Mouse (Mus musculus): Measurements from ENCODE around the gene Pacsin1.

The Pacsin1 gene

DNA sequence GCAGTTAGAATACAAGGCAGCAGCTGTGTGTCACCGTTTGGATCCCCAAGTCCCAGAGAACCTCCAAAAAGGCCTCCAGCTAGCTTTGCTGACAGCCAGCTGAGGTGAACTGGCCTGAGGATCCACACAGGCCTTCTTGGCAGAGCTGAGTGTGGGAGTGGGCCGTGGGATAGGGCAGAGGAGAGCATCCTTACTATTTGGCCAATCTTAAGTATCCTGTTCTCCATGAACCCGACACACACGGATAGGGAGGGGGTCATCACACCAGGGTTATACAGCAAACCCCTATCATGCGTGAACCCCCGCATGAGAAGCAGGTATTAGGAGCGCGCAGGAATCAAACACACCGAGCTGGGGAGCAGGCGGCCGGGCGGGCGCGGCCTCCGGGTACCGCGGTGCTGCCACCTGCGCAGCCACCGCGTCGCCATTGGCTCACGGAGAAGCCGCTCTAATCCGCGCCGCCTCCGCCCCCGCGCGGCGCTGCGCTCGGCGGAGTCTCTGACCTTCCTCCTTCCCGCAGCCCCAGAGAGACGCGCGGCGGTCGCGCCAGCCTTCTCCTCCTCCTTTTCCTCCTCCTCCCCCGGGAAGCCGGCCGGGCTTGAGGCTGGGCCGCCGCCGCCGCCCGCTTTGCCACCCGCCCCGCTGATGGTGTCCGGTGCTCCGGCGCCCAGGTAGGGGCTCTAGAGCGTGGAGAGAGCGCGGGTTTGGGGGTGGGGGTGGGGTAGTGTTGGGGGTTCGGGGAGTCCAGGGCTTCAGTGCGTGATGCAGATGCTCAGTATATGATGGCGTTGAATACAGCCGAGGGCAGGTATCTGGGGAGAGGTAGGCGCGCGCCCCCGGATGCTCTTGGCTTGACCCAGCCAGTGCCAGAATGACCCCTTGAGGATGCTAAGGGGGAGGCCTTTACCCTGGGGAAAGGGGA is at the start of gene Pacsin1:
Pacsin1 (plus strand) TSS at position 421 of the 922 bp plus-strand sequence.
- in situ Hi-C loops (cut with MboI): no loop called here

DNA sequence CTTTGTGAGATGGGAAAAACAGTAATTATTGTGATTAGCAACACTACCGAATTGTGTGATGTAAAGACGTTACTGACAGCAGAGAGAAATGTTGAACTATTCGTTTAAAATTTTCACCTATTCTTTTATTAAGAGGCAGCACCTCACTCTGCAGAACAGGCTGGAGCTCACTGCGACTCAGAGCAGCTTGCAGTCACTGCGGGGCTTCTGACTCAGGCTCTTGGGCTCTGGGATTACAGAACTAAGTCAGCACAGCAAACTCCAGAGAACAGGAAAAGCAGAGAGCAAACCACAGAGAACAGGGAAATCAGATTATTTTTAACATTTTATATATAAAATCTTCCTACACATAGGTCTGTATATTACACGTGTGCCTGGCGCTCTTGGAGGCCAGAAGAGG is 45.7 kb upstream of the Pacsin1 start:
- in situ Hi-C loops (cut with MboI): no loop called here

DNA sequence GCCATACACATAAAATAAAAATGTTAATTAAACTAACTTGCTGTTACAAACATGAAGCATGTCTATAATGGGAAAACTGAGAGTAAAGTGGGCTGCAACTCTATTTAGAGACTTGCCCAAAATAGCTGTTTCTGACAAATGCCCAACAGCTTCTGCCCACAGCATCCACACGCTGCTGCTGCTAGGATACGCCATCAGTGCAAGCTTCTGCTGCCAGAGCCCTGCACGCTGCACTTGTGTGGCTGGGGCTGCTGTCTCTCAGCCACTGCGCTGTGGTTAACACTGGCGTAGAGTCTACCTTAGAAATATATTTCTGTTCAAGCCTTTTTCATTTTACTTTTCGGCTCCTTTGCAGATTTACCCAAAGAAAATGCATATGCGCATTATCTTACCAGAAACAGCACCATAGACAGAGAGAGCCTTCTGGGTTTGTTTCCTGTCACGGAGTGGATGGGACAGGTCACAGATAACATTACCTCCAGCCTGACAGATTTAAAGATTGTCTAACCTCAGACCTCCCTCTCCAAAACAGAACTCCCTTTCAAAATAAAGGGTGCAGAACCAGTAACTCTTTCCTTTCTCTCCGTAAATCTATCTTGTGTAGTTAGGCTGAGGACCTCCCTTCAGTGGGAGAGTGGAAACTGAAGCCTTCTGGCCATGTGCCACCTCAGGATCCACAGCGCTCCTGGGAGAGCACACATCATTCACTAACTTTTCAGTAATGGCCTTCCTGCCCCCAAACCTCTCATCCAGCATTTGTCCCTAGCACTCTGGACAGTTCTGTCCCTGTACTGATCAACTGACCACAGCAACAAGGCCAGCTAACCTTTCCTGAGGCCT is 44.4 kb upstream of the Pacsin1 start:
- in situ Hi-C loops (cut with MboI): no loop called here

DNA sequence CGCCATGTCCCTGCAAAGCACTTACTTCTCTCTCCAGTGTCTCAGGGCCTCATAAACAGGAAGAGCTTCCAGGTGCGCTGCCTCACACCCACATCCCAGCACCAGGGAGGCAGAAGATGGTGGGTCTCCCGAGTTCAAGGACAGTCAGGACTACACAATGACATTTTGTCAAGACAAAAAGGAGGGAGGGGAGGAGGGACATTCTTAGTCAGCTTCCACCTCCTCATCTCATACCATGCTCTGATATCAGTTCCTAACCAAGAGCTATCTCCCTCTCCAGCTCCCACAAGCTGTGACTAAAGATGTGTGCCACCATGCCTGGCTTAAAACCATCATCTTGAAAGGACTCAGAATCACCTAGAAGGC is 43.8 kb upstream of the Pacsin1 start:
- in situ Hi-C loops (cut with MboI): no loop called here

DNA sequence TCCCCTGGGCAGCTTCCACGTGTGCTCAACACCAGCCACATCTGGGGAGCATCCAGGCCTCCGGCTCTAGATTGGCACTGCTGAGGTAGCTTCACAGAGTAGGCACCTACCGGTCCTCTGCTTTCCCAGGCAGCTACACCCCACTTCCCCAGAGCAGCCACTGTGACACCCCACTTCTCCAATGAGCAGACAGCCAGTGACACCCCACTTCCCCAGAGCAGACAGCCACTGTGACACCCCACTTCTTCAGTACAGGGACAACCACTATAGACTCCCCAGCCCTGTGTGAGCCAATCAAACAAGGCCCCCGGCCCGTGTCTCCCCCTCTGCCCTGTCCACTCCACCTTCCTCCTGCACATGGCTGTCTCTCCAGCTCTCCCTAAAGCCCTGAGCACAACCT is 43.3 kb upstream of the Pacsin1 start:
- in situ Hi-C loops (cut with MboI): no loop called here

DNA sequence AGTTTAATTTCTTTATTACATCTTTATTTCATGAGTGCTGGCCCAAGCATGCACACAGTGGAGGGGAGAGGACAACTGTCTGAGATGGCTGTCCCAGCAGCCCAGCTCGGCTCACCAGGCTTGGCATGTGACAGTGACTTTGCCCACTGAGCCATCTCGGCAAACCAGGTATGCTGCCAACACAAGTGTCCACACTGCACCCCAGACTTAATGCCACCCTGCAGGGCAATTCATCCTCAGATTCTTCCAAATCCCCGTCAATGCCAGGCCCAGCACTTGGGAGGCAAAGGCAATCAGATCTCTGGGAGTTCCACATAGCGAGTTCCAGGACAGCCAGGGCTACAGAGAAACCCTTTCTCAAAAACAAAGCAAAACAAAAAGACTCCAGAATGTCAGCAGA is 42.3 kb upstream of the Pacsin1 start:
- in situ Hi-C loops (cut with MboI): no loop called here

DNA sequence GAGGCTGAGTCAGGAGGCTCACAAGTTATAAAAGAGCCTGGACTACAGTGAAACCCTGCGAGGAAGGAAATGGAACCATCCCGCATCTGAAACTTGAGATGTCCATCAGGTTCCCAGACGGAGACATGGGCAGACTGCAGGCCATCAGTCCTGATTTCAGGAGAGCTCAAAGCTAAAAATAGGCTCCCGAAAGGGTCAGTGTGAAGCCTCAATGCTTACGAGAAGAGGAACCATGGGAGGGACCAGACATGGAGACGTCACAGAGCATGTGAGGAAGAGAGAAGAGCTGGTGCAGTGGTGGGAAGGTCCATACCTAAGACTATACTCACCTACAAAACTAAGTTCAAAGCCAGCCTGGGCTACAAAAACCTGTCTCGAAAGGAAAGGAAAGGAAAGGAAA is 39.9 kb upstream of the Pacsin1 start:
- in situ Hi-C loops (cut with MboI): no loop called here

DNA sequence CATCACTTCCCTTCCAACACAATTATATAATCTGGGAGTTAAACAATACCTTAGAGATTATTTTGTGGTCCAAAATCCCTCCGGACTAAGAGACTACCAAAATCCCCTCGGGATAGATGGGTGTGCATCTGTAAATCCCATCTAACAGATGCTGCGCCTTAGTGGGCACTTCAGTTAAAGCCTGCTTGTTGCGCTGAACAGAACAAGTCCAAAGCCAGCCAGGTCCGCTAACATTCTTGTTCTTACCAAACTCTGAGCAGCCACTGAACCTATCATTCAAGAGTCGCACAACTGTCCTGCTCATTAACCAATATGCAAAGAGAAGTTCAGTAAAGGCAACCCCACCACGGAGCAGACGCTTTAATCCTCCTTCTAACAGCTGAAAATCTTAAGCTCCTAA is 34.1 kb upstream of the Pacsin1 start:
- in situ Hi-C loops (cut with MboI): no loop called here

DNA sequence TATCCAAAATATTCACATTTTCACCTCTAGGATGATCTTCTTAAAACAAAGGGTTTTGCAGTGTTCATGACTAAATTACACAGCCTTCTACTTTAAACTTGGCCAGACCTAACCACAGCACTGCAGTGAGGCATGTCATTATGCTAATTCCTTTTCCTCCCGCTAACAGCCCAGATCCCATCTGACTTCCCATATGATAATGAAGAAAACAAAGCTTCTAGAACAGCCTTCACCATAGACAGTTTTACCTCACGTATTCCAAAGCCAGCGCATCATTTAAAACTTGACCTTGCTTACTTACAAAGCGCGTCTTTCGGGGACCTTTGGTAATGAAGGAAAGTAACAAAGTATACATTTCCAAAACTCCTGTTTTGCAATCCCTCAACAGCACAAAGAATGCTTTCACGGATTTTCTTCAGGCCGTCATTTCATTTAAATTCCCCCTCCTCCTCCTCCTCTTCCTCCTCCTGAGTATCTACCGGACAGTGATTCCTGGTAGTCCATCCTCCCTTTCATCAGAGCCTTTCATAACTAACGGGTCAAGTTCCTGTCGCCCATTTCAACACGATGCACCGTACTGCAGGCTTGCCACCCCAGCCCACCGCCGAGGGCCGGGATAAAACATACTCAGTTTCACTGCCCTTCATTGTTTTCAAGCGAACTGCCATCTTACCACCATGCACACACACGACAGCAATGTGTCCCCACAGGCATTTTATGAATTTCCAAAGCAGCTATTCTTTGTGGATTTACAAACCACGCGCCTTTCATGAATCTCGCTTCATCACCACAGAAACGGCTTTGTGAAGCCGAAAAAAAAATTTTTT is 33.4 kb upstream of the Pacsin1 start:
- in situ Hi-C loops (cut with MboI): no loop called here

DNA sequence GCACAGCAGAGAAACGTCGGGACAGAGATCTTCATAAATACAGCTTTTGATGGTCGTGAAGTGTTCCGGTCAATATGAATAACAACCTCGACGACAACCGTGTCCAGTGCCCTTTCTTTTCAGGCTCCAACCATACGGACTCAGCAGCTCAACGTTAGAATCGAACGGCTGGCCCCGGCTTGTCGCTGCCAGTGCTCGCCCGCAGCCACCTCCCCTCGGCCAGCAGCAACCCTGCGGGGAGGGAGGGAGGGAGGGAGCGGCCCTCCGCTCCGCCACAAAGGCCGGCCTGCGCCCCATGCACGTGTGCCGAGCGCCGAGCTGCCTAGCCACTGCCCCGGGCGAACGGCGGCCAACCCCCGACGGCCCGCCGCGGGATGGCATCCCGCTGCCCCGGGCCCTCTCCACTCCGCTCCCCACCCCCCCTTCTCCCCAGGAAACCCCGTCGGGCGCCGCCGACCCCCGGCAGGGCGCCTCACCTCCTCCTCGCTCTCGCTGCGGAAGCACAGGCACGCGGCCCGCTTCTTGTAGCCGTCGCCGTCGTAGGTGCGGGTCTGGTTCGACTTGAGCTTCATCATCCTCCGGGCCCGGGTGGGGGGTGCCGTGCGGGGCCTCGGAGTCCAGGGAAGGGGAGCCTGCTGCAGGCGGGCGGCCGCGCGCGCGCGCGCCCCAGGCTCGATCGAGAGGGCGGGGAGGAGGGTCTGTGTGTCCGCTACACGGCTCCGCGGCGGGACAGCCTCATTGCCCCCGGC is 32.5 kb upstream of the Pacsin1 start:
- in situ Hi-C loops (cut with MboI): no loop called here

DNA sequence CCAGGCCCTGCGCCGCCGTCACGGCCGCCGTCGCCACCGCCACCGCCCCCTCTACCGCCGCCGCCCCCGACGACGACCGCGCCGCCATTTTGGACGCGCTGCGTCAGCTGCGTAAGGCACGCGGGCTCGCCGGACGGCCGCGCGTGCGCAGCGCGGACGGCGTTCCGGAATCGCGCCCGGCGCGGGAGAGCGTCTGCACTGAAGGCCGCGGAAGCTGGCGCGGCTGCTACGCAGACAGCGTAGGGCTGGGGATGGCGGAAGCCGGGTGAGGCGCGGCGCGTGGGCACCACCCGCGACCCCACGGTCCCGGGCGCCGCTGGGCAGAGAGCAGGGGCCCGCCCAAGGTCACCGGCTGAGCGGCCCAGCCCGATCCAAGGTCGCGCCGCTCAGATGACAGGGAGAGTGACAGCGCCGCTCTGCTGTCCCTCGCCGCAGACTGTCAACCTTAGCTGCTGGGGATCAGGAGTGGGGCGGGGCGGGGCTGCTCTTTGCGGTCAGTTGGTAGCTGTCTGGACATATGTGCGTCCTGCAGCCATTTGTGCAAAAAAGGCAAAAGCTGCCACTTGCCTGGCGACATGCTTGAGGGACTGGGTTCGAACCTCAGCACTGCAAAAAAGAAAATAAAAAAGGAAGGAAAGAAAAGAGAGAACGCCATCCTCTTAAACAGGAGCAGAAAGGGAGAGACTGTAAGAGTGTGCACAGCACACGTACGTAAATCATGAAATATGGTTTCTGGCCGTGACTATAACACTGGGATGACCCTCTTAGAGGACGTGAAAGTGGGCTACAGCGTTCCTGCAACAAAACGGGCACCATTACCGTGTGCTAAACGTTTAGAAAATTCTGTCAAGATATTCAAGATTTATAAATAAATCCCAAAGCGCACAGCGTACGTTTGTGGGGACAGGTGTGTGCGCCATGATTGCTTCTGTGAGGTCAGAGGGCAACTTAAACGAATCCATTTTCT is 31.7 kb upstream of the Pacsin1 start, which contains the start of gene Nudt3:
Nudt3 (minus strand) TSS at position 136 of the 967 bp plus-strand sequence.
- in situ Hi-C loops (cut with MboI): no loop called here

DNA sequence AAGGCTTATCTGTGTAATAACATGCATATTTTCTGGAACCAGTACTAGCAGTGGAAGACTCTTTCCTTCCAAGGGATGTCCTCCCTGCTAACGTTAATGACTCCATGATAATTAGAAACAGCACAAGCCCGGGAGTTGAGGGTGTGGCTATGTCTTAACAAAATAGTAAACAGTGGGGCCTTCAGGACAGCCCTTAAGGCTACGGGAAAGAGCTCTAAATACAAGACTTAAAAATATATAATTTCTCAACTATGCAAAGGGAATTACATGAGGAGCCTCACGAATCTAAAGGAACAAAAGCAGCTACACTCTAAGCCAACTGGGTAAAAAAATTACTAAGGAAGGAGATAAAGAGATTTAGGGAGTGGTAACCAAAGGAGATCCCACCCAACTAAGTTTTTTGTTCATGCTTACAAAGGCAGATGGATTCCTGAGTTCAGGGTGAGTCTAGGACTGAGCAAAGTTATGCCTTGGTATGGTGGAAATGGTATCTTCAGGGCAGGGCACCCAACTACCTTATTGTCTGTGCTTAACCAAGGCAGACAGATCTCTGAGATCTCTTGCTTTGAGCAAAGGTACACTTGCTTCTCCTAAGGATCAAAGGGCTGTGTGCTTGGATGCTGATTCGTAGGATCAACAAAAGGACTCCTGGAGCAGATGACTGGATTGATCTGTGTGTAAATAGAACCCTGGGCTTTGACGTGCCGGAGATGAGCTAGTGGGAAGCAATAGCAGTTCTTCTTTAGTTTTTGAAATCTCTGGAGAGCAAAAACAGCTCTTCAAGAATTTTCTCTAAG is 29.7 kb upstream of the Pacsin1 start:
- in situ Hi-C loops (cut with MboI): loop anchor here (5.0 kb wide), 1 partner anchor 73 kb away; no protein-coding TSS in a partner anchor

DNA sequence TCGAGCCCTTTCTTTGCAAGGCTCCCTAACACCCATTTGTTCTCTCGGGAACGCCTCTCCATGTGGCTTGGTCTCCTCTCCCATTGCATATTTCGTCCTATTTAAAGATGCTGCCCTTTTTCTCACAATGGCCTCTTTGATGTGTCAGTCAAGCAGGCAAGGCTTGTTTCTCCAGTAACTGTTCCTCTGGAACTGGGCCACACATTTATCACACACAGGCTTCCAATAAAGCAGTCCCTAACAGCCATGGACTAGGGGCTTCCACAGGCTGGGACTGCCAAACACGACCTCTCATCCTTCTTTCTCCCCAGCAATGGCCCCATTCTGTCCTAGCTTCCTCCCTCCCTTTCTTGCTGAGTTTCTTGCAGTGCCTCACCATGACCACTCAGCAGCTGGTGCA is 28.6 kb upstream of the Pacsin1 start:
- in situ Hi-C loops (cut with MboI): loop anchor here (5.0 kb wide), 1 partner anchor 74 kb away; no protein-coding TSS in a partner anchor

DNA sequence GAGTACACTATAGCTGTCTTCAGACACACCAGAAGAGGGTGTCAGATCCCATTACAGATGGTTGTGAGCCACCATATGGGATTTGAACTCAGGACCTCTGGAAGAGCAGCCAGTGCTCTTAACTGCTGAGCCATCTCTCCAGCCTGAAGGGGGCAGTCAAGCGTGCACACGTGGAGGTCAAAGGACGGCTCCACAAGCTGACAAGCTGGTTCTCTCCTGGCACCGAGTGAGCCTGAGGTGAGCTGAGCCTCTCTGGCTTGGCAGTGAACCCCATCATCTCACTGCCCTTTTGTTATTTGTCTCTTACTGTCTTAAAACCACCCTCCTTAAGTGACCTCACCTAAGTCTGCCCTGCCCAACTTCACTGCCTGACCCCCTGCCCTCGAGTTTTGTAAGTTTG is 27.9 kb upstream of the Pacsin1 start:
- in situ Hi-C loops (cut with MboI): loop anchor here (5.0 kb wide), 1 partner anchor 75 kb away; no protein-coding TSS in a partner anchor

DNA sequence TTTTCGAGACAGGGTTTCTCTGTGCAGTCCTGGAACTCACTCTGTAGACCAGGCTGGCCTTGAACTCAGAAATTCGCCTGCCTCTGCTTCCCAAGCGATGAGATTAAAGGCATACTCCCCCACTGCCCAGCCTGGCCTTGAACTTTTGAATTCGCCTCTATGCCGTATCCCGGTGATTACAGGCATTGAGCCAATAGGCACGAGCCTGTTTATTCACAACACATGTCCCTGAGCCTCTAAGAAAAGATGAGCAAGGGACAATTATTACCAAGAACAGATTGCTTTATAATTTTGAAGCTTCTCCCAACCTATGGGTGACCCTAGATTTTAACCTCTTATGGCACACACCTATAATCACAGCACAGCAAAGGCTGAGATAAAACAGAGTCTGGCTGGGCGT is 26.9 kb upstream of the Pacsin1 start:
- in situ Hi-C loops (cut with MboI): loop anchor here (5.0 kb wide), 1 partner anchor 76 kb away; no protein-coding TSS in a partner anchor

DNA sequence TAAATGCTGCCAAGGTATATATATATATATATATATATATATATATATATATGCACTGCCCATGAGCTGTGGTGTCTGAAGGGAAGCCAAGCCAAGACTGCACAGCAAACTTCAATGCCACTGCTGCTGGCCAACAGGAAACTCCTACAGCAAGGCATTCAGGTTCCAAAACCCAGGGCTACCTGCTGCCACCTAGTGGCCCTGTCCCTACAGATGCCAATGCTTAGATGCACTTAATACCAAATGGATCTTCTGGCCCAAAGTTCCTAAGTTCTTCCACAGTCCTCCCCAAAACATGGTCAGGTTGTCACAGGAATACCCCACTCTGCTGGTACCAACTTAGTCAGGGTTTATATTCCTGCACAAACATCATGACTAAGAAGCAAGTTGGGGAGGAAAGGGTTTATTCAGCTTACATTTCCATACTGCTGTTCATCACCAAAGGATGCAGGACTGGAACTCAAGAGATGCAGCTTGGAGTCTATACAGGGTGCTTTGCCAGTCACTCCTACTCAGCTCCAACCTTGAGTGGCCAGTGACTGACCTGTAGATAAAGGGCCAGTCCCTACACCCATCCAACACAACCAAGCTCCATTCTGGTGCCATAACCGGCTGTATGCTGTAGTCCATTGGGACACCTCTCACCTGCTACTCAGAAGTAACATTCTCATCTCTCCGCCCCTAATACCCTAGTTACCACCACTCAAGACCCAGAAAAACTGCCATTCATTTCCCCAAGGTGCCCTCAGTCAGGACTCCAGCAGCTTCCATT is 25.9 kb upstream of the Pacsin1 start:
- in situ Hi-C loops (cut with MboI): loop anchor here (5.0 kb wide), 1 partner anchor 77 kb away; no protein-coding TSS in a partner anchor

DNA sequence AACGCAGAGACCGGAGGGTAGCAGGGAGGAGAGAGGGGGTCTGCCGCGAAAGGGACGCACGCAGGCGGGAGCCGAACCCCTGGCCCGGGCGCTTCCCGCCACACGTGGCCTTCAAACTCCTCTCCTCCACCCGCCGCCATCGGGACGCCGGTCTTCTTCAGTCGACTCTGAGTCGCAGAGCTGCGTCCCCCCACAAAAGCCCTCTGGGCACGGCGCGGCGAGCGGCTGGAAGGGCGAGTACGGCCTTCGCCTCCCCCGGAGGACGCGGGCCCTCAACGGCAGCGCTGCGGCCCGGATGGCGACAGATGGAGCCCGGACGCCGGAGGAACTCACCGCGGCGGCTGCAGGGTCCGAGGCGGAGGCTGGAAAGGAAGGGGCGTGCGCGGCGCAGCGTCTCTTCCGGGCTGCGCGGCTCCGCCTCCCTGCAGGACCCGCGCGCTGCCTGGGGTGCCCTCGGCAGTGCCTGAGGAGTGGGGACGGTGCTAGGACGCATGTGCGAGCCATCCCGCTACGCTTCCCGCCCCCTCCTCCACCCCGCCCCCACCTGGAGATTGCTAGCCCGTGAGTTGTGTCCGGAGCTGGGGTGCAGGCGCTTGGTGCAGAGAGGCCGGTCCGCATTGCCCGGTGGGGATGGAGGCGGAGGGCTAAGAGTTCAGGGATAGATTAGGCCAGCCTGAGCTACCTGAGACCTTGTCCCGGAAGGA is 20.3 kb upstream of the Pacsin1 start, which contains the start of gene RPS10-NUDT3:
RPS10-NUDT3 (minus strand) TSS at position 352 of the 704 bp plus-strand sequence.
- in situ Hi-C loops (cut with MboI): no loop called here
